Mouse (Mus musculus) megakaryocyte, embryonic 14.5 days (primary cell): ENCODE results near the gene Strip1. TPM values are rescaled to one million over a fixed set of nuclear protein-coding genes. Genes with fewer than 3 reads are reported as not detected.

Experiments
- H3K27me3 ChIP-seq: replicated peaks from 2 replicates; pipeline ENCODE3; 2012; ENCODE audit warnings: inconsistent platforms
- H3K36me3 ChIP-seq: replicated peaks from 2 replicates; pipeline ENCODE3; 2012; ENCODE audit warnings: low read length, inconsistent platforms, mixed read lengths
- H3K4me1 ChIP-seq: 2 replicates; pipeline ENCODE4 v1.6.1; 2012; ENCODE audit warnings: inconsistent platforms
- H3K4me3 ChIP-seq: replicated peaks from 2 replicates; pipeline ENCODE3; 2012; ENCODE audit warnings: moderate library complexity, mild to moderate bottlenecking, inconsistent platforms
- H3K9me3 ChIP-seq: 2 replicates; pipeline ENCODE4 v1.6.1; 2012; ENCODE audit warnings: inconsistent platforms
- FLI1 ChIP-seq: IDR thresholded peaks from 2 replicates; pipeline ENCODE4 v1.6.1; 2012; ENCODE audit warnings: low read length, inconsistent platforms, mixed read lengths
- GATA1 ChIP-seq: IDR thresholded peaks from 3 replicates; pipeline ENCODE4 v1.6.1; 2012; ENCODE audit warnings: mixed read lengths, low read length, inconsistent platforms, borderline replicate concordance
- polyA plus RNA-seq: library from polyadenylated mRNA; stranded (reverse); fragments of >175 nt; gene quantifications from 2 replicates; pipeline ENCODE4 v1.2.3, GENCODE M21; 2012; ENCODE audit warnings: low replicate concordance; ENCODE audit not compliant: insufficient read depth

Gene Strip1
- polyA plus RNA-seq, 1 experiment = 13.3 TPM

DNA sequence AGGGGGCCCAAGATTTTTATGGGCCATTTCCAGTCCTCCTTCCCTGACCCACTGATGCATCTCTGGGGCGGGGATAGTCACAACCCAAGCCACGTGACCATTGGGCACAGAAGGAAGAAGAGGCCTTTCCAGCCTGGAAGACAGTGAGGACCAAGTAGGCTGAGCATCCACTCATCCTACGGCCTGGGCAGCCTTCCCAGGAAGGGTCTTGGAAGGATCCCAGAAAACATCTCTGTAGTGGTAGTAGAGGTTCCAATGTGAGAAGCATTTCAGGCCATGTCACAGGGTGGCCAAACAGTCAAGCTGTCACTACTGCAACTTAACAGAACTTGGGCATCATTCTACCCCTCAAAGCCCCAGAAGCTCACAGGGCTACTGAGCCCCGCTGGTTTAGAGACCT lies 68.9 kb downstream of the Strip1 start:
- Histone ChIP-seq H3K9me3 (no peaks in the 10 kb centered on the region), H3K27me3 (peaks cover 55% of the 10 kb centered on the region), H3K4me3 (no peak overlapping the region), H3K4me1 (peaks cover 47% of the 10 kb centered on the region), H3K36me3 (no peaks in the 10 kb centered on the region)
- TF ChIP-seq FLI1 = no peak
- no peak for TF ChIP-seq GATA1

Other genes starting within 250 kb of the Strip1 start
- not detected in 2 replicates for gene Kcnc4, start 172.1 kb downstream of the Strip1 start, polyA plus RNA-seq
- not detected in 2 replicates for gene Slc6a17, start 113.7 kb downstream of the Strip1 start, polyA plus RNA-seq
- not detected in 2 replicates for gene Ubl4b, start 76.6 kb downstream of the Strip1 start, polyA plus RNA-seq
- gene Alx3, start 36.7 kb downstream of the Strip1 start, polyA plus RNA-seq = not detected in 2 replicates
- not detected in 2 replicates for gene Gm10961, start 372 bp downstream of the Strip1 start, polyA plus RNA-seq
- gene Ahcyl1, start 64.9 kb upstream of the Strip1 start, polyA plus RNA-seq = 2.1 and 3.6 TPM in 2 replicates
- 1.5 and 4.0 TPM in 2 replicates for gene Csf1, start 128.8 kb upstream of the Strip1 start, polyA plus RNA-seq
- not detected in 2 replicates for gene Eps8l3, start 245.5 kb upstream of the Strip1 start, polyA plus RNA-seq